In the genomic region with DNA sequence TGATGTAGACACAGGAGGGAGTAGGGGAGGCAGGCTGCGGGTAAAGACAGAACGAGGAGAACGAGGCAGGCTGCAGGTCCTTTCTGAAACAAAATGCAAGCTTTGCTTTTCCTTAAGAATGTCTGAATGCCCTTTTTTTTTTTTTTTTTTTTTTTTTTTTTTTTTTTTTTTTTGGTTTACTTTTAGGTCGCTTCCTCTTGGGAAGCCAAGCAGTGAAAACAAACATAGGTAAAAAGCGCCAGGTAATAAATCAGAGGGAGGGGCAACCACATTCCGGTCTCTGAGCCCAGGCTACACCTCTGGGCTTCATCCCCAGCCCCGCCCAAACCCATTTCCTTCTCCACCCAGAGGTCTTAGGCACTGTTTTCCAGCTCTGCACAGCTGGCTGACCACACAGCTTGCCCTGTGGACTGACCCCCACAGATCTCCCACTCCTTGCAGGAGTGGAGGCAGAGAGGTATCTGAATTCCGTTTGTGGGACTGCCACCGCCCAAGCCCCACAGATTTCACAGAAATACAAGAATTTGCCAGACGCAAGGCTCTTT, we compare ENCODE assay signal across 7 mouse cellular contexts. TPM values are rescaled to one million over a fixed set of nuclear protein-coding genes. Genes with fewer than 3 reads are reported as not detected.
A peak's percentile ranks its signal among the peaks of the same experiment; 100 is the strongest.
DNase-seq lines count a peak whose midpoint lies in the region; ATAC-seq and TF ChIP-seq lines count a peak whose summit lies in the region.

No protein-coding gene starts in this region.

- H3K27ac ChIP-seq in heart, embryonic 15.5 days: no peak overlapping the region
- no peak overlapping the region for H3K27ac ChIP-seq in limb, embryonic 11.5 days (replicated peaks; ENCODE audit: low read depth, low read length)
- no peak overlapping the region for H3K27ac ChIP-seq in thymus, adult 2 months (ENCODE audit: control insufficient read depth, insufficient read depth, low read length)

- peaks cover 17% of the 10 kb centered on the region; the same call in 1 of the 2 replicates for H3K4me1 ChIP-seq in heart, embryonic 15.5 days (replicated peaks)
- H3K4me1 ChIP-seq in limb, embryonic 11.5 days (ENCODE audit: control insufficient read depth, insufficient read depth, low read length): peaks cover 5% of the 10 kb centered on the region
- peaks cover 32% of the 10 kb centered on the region for H3K4me1 ChIP-seq in thymus, adult 2 months (replicated peaks; ENCODE audit: control insufficient read depth, insufficient read depth, low read length)

- 0 out of 2 replicates have a peak, but pooled peaks cover 3% of the 10 kb centered on the region for H3K27me3 ChIP-seq in heart, embryonic 15.5 days
- H3K27me3 ChIP-seq in limb, embryonic 11.5 days (ENCODE audit: control insufficient read depth, insufficient read depth, low read length): peaks cover 14% of the 10 kb centered on the region
- H3K27me3 ChIP-seq in thymus, adult 2 months (ENCODE audit: control insufficient read depth, insufficient read depth, low read length): no peaks in the 10 kb centered on the region; the same call in 1 of the 2 replicates

- no peak for TF ChIP-seq CTCF in thymus, adult 2 months (IDR thresholded peaks at IDR 0.05; ENCODE audit: borderline replicate concordance, control insufficient read depth, extremely low read depth, insufficient read depth, low read length, poor library complexity)

- TF ChIP-seq POLR2A in thymus, adult 2 months (IDR thresholded peaks at IDR 0.05; ENCODE audit: control insufficient read depth, extremely low read depth, insufficient read depth, low read length, poor library complexity): no peak

- H3K9me3 ChIP-seq in heart, embryonic 15.5 days (replicated peaks): no peaks in the 10 kb centered on the region
- H3K9me3 ChIP-seq in limb, embryonic 11.5 days (ENCODE audit: control insufficient read depth, low read length): no peaks in the 10 kb centered on the region

- 37% methylated on average over 10 of the region's 10 CpGs for WGBS in heart, embryonic 15.5 days
- 38% methylated on average over 10 of the region's 10 CpGs for WGBS in limb, embryonic 11.5 days
- WGBS in thymus, adult 2 months: 13% methylated on average over 10 of the region's 10 CpGs

- H3K36me3 ChIP-seq in heart, embryonic 15.5 days: no peaks in the 10 kb centered on the region
- no peaks in the 10 kb centered on the region for H3K36me3 ChIP-seq in limb, embryonic 11.5 days (ENCODE audit: control insufficient read depth, insufficient read depth, low read length)
- H3K36me3 ChIP-seq in thymus, adult 2 months (ENCODE audit: control insufficient read depth, insufficient read depth, low read length): no peaks in the 10 kb centered on the region

- peak; percentile 5 for DNase-seq in thymus, postnatal 14 days
- no peak for DNase-seq in thymus, postnatal 25 days
- no peak for DNase-seq in limb, embryonic 11.5 days (ENCODE audit: low spot score)
- no peak for DNase-seq in retina, postnatal 1 day
- no peak for DNase-seq in adipocyte (ENCODE audit: low spot score)
- DNase-seq in thymus, adult 2 months: no peak

- H3K9ac ChIP-seq in heart, embryonic 15.5 days: peak overlapping the region; percentile 56
- no peak overlapping the region for H3K9ac ChIP-seq in limb, embryonic 11.5 days (ENCODE audit: low read length)

- no peak for ATAC-seq in heart, embryonic 15.5 days (replicated peaks; ENCODE audit: insufficient number of reproducible peaks, insufficient read depth, low FRiP score, low read depth)
- no peak for ATAC-seq in limb, embryonic 11.5 days (ENCODE audit: insufficient number of reproducible peaks, low FRiP score, low TSS enrichment, low read depth)

- peak overlapping the region; percentile 68 for H3K4me2 ChIP-seq in heart, embryonic 15.5 days
- H3K4me2 ChIP-seq in limb, embryonic 11.5 days (ENCODE audit: low read depth, severe bottlenecking): peak overlapping the region; percentile 36

- H3K4me3 ChIP-seq in heart, embryonic 15.5 days: peak overlapping the region; percentile 58
- peak overlapping the region; percentile 28 for H3K4me3 ChIP-seq in limb, embryonic 11.5 days (ENCODE audit: low read depth, low read length)
- H3K4me3 ChIP-seq in thymus, adult 2 months (ENCODE audit: control insufficient read depth, insufficient read depth, low read length): no peak overlapping the region

RNA-seq across cellular contexts. Expression of a gene that starts 15.8 kb away (rescaled TPM):
- 0.46 and 0.60 TPM in 2 replicates for polyA plus RNA-seq in heart, embryonic 15.5 days (2015; fragmentation: Nextera tagmentation; extraction: Ambion mirVana)
- polyA plus RNA-seq in limb, embryonic 11.5 days (2014; fragmentation: Nextera tagmentation; extraction: Ambion mirVana): 0.44 and 0.63 TPM in 2 replicates
- not detected in 2 replicates for polyA plus RNA-seq in thymus, adult 2 months (2012; rRNA removed)

RNA-seq across cellular contexts. Expression of a gene that starts 34.1 kb away (rescaled TPM):
- polyA plus RNA-seq in heart, embryonic 15.5 days (2015; fragmentation: Nextera tagmentation; extraction: Ambion mirVana): 10.2 and 11.5 TPM in 2 replicates
- polyA plus RNA-seq in limb, embryonic 11.5 days (2014; fragmentation: Nextera tagmentation; extraction: Ambion mirVana): 14.6 and 16.6 TPM in 2 replicates
- polyA plus RNA-seq in thymus, adult 2 months (2012; rRNA removed): 0.36 and 0.51 TPM in 2 replicates
